Mouse (Mus musculus) heart, postnatal 0 days (tissue): Measurements from ENCODE around the gene Sgsh. TPM values are rescaled to one million over a fixed set of nuclear protein-coding genes. Genes with fewer than 3 reads are reported as not detected.

Experiments used
- ATAC-seq: fragments of 200-750 bp; cut with Nextera tagmentation; 2 replicates; pipeline ENCODE4 v1.8.0; 2017; ENCODE audit warnings: low read depth, moderate number of reproducible peaks, moderate library complexity; ENCODE audit not compliant: insufficient read depth
- DNase-seq: peaks from one replicate; pipeline ENCODE4 v3.0.0-alpha.2; 2016; ENCODE audit warnings: low spot score
- H3K27ac ChIP-seq: fragments of 300-500 bp; sonication (generic); 2 replicates; pipeline ENCODE4 v1.5.1; 2014; ENCODE audit warnings: low read depth, mild to moderate bottlenecking
- H3K27me3 ChIP-seq: fragments of 300-500 bp; sonication (generic); 2 replicates; pipeline ENCODE4 v1.6.1; 2014; ENCODE audit warnings: low read length, mixed read lengths; ENCODE audit not compliant: control insufficient read depth, insufficient read depth
- H3K36me3 ChIP-seq: fragments of 300-500 bp; sonication (generic); replicated peaks from 2 replicates; pipeline ENCODE4 v1.6.1; 2014; ENCODE audit warnings: low read length, mixed read lengths; ENCODE audit not compliant: control insufficient read depth, insufficient read depth
- H3K4me1 ChIP-seq: fragments of 300-500 bp; sonication (generic); 2 replicates; pipeline ENCODE4 v1.6.1; 2014; ENCODE audit warnings: antibody characterized with exemption; ENCODE audit not compliant: control insufficient read depth, insufficient read depth
- H3K4me2 ChIP-seq: fragments of 300-500 bp; sonication (generic); 2 replicates; pipeline ENCODE4 v1.6.1; 2014; ENCODE audit warnings: low read depth, mild to moderate bottlenecking, low read length, moderate library complexity
- H3K4me3 ChIP-seq: fragments of 300-500 bp; sonication (generic); 2 replicates; pipeline ENCODE4 v1.5.1; 2014; ENCODE audit warnings: low read depth, low read length
- H3K9ac ChIP-seq: fragments of 300-500 bp; sonication (generic); replicated peaks from 2 replicates; pipeline ENCODE4 v1.6.1; 2014; ENCODE audit warnings: low read depth, low read length, mixed read lengths
- H3K9me3 ChIP-seq: fragments of 300-500 bp; sonication (generic); replicated peaks from 2 replicates; pipeline ENCODE4 v1.6.1; 2016; ENCODE audit warnings: low read length; ENCODE audit not compliant: control insufficient read depth
- CTCF ChIP-seq: IDR thresholded peaks from 2 replicates; pipeline ENCODE4 v1.5.1; 2016; ENCODE audit warnings: antibody characterized with exemption, control low read depth, low read depth
- EP300 ChIP-seq: IDR thresholded peaks from 2 replicates; pipeline ENCODE4 v1.6.1; 2016; ENCODE audit warnings: antibody characterized with exemption, low read depth
- WGBS: fragments of 180-500 bp; shearing (Covaris S2); extraction: QIAGEN DNeasy Blood & Tissue Kit; methylation state at CpG from one replicate; pipeline ENCODE4 v1.1.7; 2014; 5-methylcytosine and 5-hydroxymethylcytosine counted together
- polyA plus RNA-seq: library from polyadenylated mRNA; unstranded; fragments of >200 nt; fragmentation: Nextera tagmentation; extraction: Ambion mirVana; gene quantifications from 2 replicates; pipeline ENCODE4 v1.2.1, GENCODE M21; 2015
- total RNA-seq: library from RNA; depleted of rRNA; stranded (reverse); fragments of >200 nt; gene quantifications from 2 replicates; pipeline ENCODE4 v1.2.3, GENCODE M21; 2014; ENCODE audit warnings: low replicate concordance

Sgsh gene
- total and polyA plus RNA-seq, 2 experiments from 2014 or later: 6.5 to 14.8 TPM

DNA sequence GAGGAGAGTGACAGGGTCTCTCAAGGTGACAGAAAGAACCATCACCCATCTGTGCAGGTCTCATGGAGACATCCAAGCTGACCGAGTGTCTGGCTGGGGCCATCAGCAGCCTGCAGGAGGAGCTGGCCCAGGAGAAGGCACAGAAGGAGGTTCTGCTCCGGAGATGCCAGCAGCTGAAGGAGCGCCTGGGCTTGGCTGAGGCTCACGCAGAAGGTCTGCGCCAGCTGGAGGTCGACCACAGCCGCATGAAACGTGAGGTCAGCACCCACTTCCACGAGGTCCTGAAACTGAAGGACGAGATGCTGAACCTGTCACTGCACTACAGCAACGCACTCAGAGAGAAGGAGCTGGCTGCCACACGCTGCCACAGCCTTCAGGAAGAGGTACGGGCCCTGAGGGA lies 32.8 kb downstream of the Sgsh start:
- Histone ChIP-seq H3K4me2 (no peak overlapping the region), H3K4me1 (no peaks in the 10 kb centered on the region), H3K4me3 (no peak overlapping the region), H3K9ac (no peak overlapping the region), H3K9me3 (no peaks in the 10 kb centered on the region; the same call in 1 of the 2 replicates), H3K27me3 (no peaks in the 10 kb centered on the region), H3K27ac (no peak overlapping the region), H3K36me3 (no peaks in the 10 kb centered on the region)
- TF ChIP-seq CTCF: no peak
- TF ChIP-seq EP300: no peak
- ATAC-seq: no peak
- DNase-seq: no peak
- 63% methylated on average over 13 of the region's 13 CpGs for WGBS

DNA sequence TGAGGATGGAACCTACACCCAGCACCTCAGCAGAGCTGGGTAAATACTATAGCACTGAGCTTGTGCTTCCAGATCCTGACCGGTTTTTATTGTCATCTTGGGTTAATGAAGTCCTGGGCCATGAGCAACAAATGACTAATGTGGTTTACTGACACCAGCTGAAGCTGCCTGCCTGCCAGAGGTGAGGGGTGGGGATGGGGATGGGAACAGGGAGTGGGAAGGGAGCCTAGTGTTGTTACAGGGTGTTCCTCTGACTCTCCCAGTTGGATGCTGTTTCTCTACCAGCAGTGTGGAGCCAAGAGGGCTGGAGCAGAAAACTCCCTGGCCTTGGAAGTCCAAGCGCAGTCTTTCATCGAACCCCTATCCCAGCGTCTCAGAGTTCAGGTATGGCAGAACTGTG lies 38.6 kb downstream of the Sgsh start:
- no peak for TF ChIP-seq CTCF
- no peak for TF ChIP-seq EP300
- ATAC-seq (no peak), DNase-seq (no peak)
- Histone ChIP-seq H3K9ac (no peak overlapping the region), H3K27ac (no peak overlapping the region), H3K4me1 (no peaks in the 10 kb centered on the region), H3K27me3 (no peaks in the 10 kb centered on the region), H3K9me3 (no peaks in the 10 kb centered on the region), H3K4me3 (no peak overlapping the region), H3K36me3 (no peaks in the 10 kb centered on the region), H3K4me2 (no peak overlapping the region)
- 84% methylated on average over 4 of the region's 4 CpGs for WGBS

DNA sequence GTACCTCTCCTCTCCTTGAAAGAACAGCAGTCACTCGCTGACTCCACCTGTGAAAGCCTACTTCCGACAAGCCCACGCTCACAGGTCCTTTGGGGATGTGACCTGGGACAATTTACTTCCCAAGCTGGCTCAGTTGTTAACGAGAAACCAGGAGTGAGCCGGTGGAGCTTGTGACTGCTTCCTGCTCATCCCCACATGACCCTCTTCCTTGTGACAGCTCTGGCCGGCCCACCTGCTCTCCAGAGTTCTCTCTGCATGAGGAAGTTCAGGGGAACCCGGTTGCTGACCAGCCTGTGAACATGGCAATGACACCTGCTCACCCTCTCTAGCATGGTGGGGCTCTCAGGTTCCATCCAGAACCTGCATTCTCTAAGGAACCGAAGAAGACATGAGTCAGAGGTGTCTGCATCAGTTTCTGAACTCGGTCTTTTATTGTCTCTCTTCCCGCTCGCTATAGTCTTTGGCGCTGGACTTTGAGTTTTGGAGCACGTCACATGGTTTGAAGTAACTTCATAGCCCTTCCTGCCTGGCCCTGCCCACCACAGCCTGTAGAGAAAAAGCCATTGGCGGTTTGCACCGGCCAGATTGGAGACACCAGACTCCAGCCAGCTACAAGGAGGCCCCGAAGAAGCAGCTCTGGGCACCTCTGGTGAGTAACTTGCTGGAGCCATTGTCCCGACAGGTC lies 40.9 kb downstream of the Sgsh start:
- ATAC-seq (no peak), DNase-seq (no peak)
- Histone ChIP-seq H3K4me1 (no peaks in the 10 kb centered on the region), H3K4me3 (no peak overlapping the region), H3K9me3 (no peaks in the 10 kb centered on the region), H3K4me2 (no peak overlapping the region), H3K27me3 (no peaks in the 10 kb centered on the region), H3K27ac (no peak overlapping the region), H3K36me3 (no peaks in the 10 kb centered on the region), H3K9ac (no peak overlapping the region)
- 73% methylated on average over 17 of the region's 17 CpGs for WGBS
- TF ChIP-seq EP300 (no peak), CTCF (no peak)

DNA sequence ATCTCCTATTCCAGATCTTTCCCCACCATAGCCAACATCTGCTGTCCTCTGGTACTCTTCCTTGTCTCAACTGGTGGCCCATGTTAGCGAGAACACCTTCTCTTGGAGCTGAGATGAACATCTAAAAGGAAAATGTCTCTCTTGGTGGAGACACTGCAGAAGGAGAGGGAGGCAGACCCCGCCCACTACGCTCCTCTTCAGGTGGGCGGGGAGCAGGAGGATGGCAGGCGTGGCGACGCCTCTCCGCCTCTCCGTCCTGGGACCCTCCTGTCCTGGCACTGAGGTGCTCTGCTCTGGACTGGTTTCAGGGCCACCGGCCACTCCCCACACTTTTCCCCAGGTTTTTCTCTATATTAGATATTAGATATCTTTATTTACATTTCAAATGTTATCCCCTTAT lies 44.7 kb downstream of the Sgsh start:
- Histone ChIP-seq H3K9ac (no peak overlapping the region), H3K9me3 (no peaks in the 10 kb centered on the region), H3K4me2 (no peak overlapping the region), H3K36me3 (no peaks in the 10 kb centered on the region), H3K4me1 (peaks cover 16% of the 10 kb centered on the region; the same call in 1 of the 2 replicates), H3K4me3 (no peak overlapping the region), H3K27me3 (no peaks in the 10 kb centered on the region), H3K27ac (no peak overlapping the region)
- no peak for TF ChIP-seq CTCF
- TF ChIP-seq EP300: no peak
- no peak for DNase-seq
- ATAC-seq: no peak
- WGBS: 25% methylated on average over 10 of the region's 10 CpGs

DNA sequence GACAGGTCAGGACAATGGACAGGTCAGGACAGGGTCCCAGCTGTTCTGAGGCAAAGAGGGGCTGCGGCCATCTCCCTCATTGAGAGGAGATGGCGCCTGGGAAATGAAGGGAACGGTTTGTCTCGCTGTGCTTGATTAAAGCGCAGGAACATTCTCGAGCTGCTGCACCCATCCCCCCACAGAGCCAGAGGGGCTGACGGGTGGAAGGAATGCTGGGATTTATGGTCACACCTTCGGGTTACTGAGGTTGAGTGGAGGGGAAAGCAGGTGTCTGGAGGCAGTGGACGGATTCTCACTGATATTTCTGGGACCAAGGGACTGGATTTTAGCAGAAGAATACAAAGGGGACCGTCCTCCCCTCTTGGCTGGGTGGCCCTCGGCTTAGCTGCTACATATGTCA lies 47.4 kb downstream of the Sgsh start:
- Histone ChIP-seq H3K27ac (peak overlapping the region; percentile 76; the same call in 1 of the 2 replicates), H3K27me3 (no peaks in the 10 kb centered on the region), H3K36me3 (no peaks in the 10 kb centered on the region), H3K4me2 (no peak overlapping the region), H3K9ac (no peak overlapping the region), H3K4me1 (peaks cover 16% of the 10 kb centered on the region; the same call in 1 of the 2 replicates), H3K4me3 (no peak overlapping the region), H3K9me3 (no peaks in the 10 kb centered on the region)
- TF ChIP-seq EP300 (no peak), CTCF (no peak)
- ATAC-seq (no peak), DNase-seq (no peak)
- WGBS: 29% methylated on average over 11 of the region's 11 CpGs

DNA sequence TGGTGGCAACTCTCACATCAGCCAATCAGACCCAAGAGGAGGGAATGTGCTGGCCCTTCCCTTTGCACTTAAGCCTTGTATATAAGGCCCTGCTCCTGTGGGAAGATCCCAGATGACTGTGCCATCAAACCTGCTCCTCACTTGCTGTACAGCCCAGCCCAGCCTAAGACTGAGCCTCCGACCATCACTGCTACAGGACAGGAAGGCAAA lies 47.8 kb downstream of the Sgsh start, which contains the start of gene Card14:
Gene Card14, plus strand, starts transcription at position 111 of the 210 bp plus-strand sequence.
- Histone ChIP-seq H3K4me2 (no peak within 1 kb of the TSS), H3K27me3 (no peaks in the 10 kb centered on the region), H3K36me3 (no peaks in the 10 kb centered on the region), H3K4me1 (peaks cover 16% of the 10 kb centered on the region; the same call in 1 of the 2 replicates), H3K9me3 (no peaks in the 10 kb centered on the region), H3K27ac (peak within 1 kb of the TSS; percentile 76), H3K9ac (no peak within 1 kb of the TSS), H3K4me3 (no peak within 1 kb of the TSS)
- DNase-seq (no peak), ATAC-seq (no peak)
- no peak for TF ChIP-seq EP300
- no peak for TF ChIP-seq CTCF
- 63% methylated on average over 1 of the region's 1 CpGs for WGBS
